Mouse (Mus musculus): Measurements from ENCODE around the gene Tcf12.

Gene Tcf12

GRCm38 (mm10) chr9:71811404-71811803 is 300.3 kb downstream of the Tcf12 start:
- no peak for DNase-seq (ENCODE audit: extremely low read depth, insufficient read length, low spot score)

- DNase-seq (ENCODE audit: extremely low read depth, insufficient read length, low spot score), result no peak
These were observed 300.9 kb downstream of the Tcf12 start for GRCm38 (mm10) chr9:71810723-71811122.

- no peak for DNase-seq (ENCODE audit: extremely low read depth, insufficient read length, low spot score)
These were observed 302.9 kb downstream of the Tcf12 start for GRCm38 (mm10) chr9:71808640-71809254.

GRCm38 (mm10) chr9:71807801-71808200 is 303.9 kb downstream of the Tcf12 start:
- no peak for DNase-seq (ENCODE audit: extremely low read depth, insufficient read length, low spot score)

GRCm38 (mm10) chr9:71806422-71806805 is 305.3 kb downstream of the Tcf12 start:
- DNase-seq (ENCODE audit: extremely low read depth, insufficient read length, low spot score), result peak; percentile 60

GRCm38 (mm10) chr9:71805646-71806421 is 305.8 kb downstream of the Tcf12 start:
- DNase-seq (ENCODE audit: extremely low read depth, insufficient read length, low spot score), result peak; percentile 37

- DNase-seq (ENCODE audit: extremely low read depth, insufficient read length, low spot score), result no peak
These were observed 307.6 kb downstream of the Tcf12 start for GRCm38 (mm10) chr9:71804116-71804515.

GRCm38 (mm10) chr9:71803281-71803680 is 308.4 kb downstream of the Tcf12 start:
- no peak for DNase-seq (ENCODE audit: extremely low read depth, insufficient read length, low spot score)

- no peak for DNase-seq (ENCODE audit: extremely low read depth, insufficient read length, low spot score)
These were observed 312.1 kb downstream of the Tcf12 start for GRCm38 (mm10) chr9:71799598-71799997.

GRCm38 (mm10) chr9:71798176-71798575 is 313.5 kb downstream of the Tcf12 start:
- DNase-seq (ENCODE audit: extremely low read depth, insufficient read length, low spot score), result peak; percentile 36

All from 3134 (cell line).